8 mouse cellular contexts compared by ENCODE assay signal in the genomic region with DNA sequence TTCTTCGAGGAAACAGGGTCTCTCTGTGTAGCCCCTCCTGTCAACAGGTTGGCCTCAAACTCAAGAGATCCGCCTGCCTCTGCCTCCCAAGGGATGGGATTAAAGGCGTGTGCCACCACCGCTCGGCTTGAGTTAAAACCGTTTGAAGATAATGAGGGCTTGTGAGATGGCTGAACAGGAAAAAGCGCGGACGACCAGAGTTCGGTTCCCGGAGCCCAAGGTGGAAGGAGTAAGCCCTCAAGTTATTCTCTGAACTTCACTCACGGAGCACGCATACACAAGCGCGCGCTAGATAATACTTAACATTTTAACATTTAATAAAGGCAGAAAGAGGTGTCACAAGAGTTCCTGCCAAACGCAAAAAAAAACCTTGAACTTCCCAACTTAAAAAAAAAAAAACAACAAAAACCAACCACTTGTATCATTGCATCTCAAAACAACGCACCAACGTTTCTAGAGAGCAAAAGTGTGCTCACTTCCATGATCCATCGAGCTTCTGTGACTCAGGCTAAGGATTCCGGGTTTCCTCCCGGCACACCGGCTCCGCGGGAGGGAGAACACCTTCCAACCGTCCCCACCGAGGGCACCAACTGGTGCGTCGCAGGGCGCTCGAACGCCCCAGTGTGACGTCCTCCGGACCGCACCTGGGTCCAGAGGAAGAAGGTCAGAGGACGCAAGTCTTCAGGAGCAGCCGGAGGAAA. TPM values are rescaled to one million over a fixed set of nuclear protein-coding genes. Genes with fewer than 3 reads are reported as not detected.
DNase-seq lines count a peak whose midpoint lies in the region; ATAC-seq lines count a peak whose summit lies in the region.

A gene (plus strand): TSS at position 653 of the 701 bp plus-strand sequence.

- peaks cover 23% of the 10 kb centered on the region for H3K4me1 ChIP-seq in hindbrain, embryonic 15.5 days (replicated peaks)
- peaks cover 16% of the 10 kb centered on the region for H3K4me1 ChIP-seq in limb, embryonic 15.5 days

- peak within 1 kb of the TSS; percentile 80 for H3K4me2 ChIP-seq in hindbrain, embryonic 15.5 days
- peak within 1 kb of the TSS; percentile 81 for H3K4me2 ChIP-seq in limb, embryonic 15.5 days

- H3K27me3 ChIP-seq in hindbrain, embryonic 15.5 days, result no peaks in the 10 kb centered on the region
- no peaks in the 10 kb centered on the region for H3K27me3 ChIP-seq in limb, embryonic 15.5 days

- DNase-seq in retina, embryonic 14.5 days (ENCODE audit: low spot score), result peak; percentile 4
- DNase-seq in retina, postnatal 1 day, result no peak
- DNase-seq in adrenal gland, postnatal 25 days, result no peak
- no peak for DNase-seq in MN1 (ENCODE audit: low spot score)

- peak within 1 kb of the TSS; percentile 74 for H3K9ac ChIP-seq in hindbrain, embryonic 15.5 days
- peak within 1 kb of the TSS; percentile 67 for H3K9ac ChIP-seq in limb, embryonic 15.5 days

- H3K9me3 ChIP-seq in hindbrain, embryonic 15.5 days, result no peaks in the 10 kb centered on the region
- no peaks in the 10 kb centered on the region for H3K9me3 ChIP-seq in limb, embryonic 15.5 days

- peak; percentile 85 for ATAC-seq in erythroblast, adult 5-6 weeks (replicated peaks; ENCODE audit: low FRiP score, poor library complexity, severe bottlenecking)
- peak; percentile 77; the same call in 1 of the 2 replicates for ATAC-seq in hindbrain, embryonic 15.5 days (ENCODE audit: low FRiP score, low read depth)
- ATAC-seq in limb, embryonic 15.5 days (ENCODE audit: insufficient number of reproducible peaks, low FRiP score, low TSS enrichment, low read depth), result 0 out of 2 replicates have a peak, but pooled peaks have one; percentile 4
- ATAC-seq in monocyte, adult 5-6 weeks (replicated peaks; ENCODE audit: insufficient number of reproducible peaks, low FRiP score, low TSS enrichment, poor library complexity, severe bottlenecking), result no peak

- H3K27ac ChIP-seq in hindbrain, embryonic 15.5 days (replicated peaks), result peak within 1 kb of the TSS; percentile 84
- peak within 1 kb of the TSS; percentile 80 for H3K27ac ChIP-seq in limb, embryonic 15.5 days

- WGBS in hindbrain, embryonic 15.5 days, result 13% methylated on average over 37 of the region's 37 CpGs
- 9% methylated on average over 37 of the region's 37 CpGs for WGBS in limb, embryonic 15.5 days

- H3K4me3 ChIP-seq in hindbrain, embryonic 15.5 days, result peak within 1 kb of the TSS; percentile 59
- H3K4me3 ChIP-seq in limb, embryonic 15.5 days, result peak within 1 kb of the TSS; percentile 65

- H3K36me3 ChIP-seq in hindbrain, embryonic 15.5 days, result peaks cover 17% of the 10 kb centered on the region
- H3K36me3 ChIP-seq in limb, embryonic 15.5 days, result peaks cover 18% of the 10 kb centered on the region

RNA-seq across cellular contexts. Expression of the gene that starts here (rescaled TPM):
- total RNA-seq in adrenal gland, postnatal 25 days (2021), result 38.9 and 43.3 TPM in 2 replicates
- total RNA-seq in erythroblast, adult 5-6 weeks (2015; ENCODE audit: low replicate concordance), result 23.8 and 29.8 TPM in 2 replicates
- 38.7 and 46.4 TPM in 2 replicates for total RNA-seq in erythroblast, adult 5-6 weeks (2017; ENCODE audit: low replicate concordance)
- 45.5 and 50.8 TPM in 2 replicates for polyA plus RNA-seq in hindbrain, embryonic 15.5 days (2015; fragmentation: Nextera tagmentation; extraction: Ambion mirVana)
- polyA plus RNA-seq in limb, embryonic 15.5 days (2015; fragmentation: Nextera tagmentation; extraction: Ambion mirVana), result 50.8 and 52.0 TPM in 2 replicates
- 161 to 230 TPM (median 187 TPM) in 3 replicates for total RNA-seq in monocyte, adult 5-6 weeks (2017)
